Mouse (Mus musculus): Measurements from ENCODE around the gene Krtap26-1. TPM values are rescaled to one million over a fixed set of nuclear protein-coding genes. Genes with fewer than 3 reads are reported as not detected.

The Krtap26-1 gene
- total RNA-seq (2021): not detected
- long read RNA-seq, experiment 1: 0 reads
- long read RNA-seq, experiment 2: 0 reads

DNA sequence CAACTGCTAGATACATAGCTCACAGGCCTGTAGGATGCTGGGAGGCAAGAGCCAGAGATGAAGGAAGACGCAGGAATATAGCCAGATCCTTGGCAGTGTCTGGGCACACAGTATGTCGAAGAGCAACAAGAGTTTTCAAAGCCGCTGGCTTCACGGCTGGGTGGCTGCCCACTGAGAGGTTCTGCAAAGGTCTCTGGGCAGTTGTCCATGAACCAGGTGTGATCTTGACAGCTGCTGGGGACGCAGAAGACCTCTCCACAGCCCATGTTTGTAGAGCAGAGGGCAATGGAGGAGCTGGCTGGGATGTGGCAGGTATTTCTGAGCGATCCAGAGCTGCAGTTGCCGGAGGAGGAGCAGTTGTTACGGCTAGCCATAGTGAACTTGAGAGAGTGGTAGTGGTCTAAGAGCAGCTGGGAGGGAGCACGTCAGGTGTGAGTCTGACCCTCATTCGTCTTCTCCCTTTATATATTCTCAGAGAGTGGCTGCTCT lies at the start of gene Krtap26-1:
Krtap26-1 (minus strand) TSS at position 439 of the 489 bp plus-strand sequence.
- DNase-seq (ENCODE audit: low spot score in 2 of 2): no peak
- Histone ChIP-seq H3K27ac (no peak within 1 kb of the TSS), H3K4me3 (no peak within 1 kb of the TSS)
- no peak for TF ChIP-seq CTCF (conservative IDR thresholded peaks at IDR 0.05)

GRCm38 (mm10) chr16:88696256-88696655 lies 48.7 kb upstream of the Krtap26-1 start:
- Histone ChIP-seq H3K27ac (no peak overlapping the region), H3K4me3 (no peak overlapping the region)
- no peak for DNase-seq (ENCODE audit: low spot score in 2 of 2)
- no peak for TF ChIP-seq CTCF (conservative IDR thresholded peaks at IDR 0.05)

- Histone ChIP-seq H3K4me3 (no peak overlapping the region), H3K27ac (no peak overlapping the region)
- TF ChIP-seq CTCF (conservative IDR thresholded peaks at IDR 0.05): no peak
- peak in 1 of 2 experiments; percentile 1 for DNase-seq (ENCODE audit: low spot score in 2 of 2)
These were observed 33.7 kb upstream of the Krtap26-1 start for GRCm38 (mm10) chr16:88681282-88681681.

- no peak for TF ChIP-seq CTCF (conservative IDR thresholded peaks at IDR 0.05)
- Histone ChIP-seq H3K4me3 (no peak overlapping the region), H3K27ac (no peak overlapping the region)
- DNase-seq (ENCODE audit: low spot score in 2 of 2): no peak
These were observed 31.5 kb upstream of the Krtap26-1 start for GRCm38 (mm10) chr16:88679099-88679498.

GRCm38 (mm10) chr16:88671571-88671970 lies 24.0 kb upstream of the Krtap26-1 start, which contains the start of gene Krtap27-1:
Gene Krtap27-1 (minus strand): TSS chr16:88671671.
- Histone ChIP-seq H3K27ac (no peak within 1 kb of the TSS), H3K4me3 (no peak within 1 kb of the TSS)
- no peak for TF ChIP-seq CTCF (conservative IDR thresholded peaks at IDR 0.05)
- no peak for DNase-seq (ENCODE audit: low spot score in 2 of 2)

- no peak overlapping the region for H3K4me3 ChIP-seq
- TF ChIP-seq CTCF (conservative IDR thresholded peaks at IDR 0.05): peak; percentile 32; the same call in 1 of the 2 replicates
- no peak overlapping the region for H3K27ac ChIP-seq
- DNase-seq (ENCODE audit: low spot score in 2 of 2): no peak
These were observed 9.8 kb upstream of the Krtap26-1 start for GRCm38 (mm10) chr16:88657426-88657825.

DNA sequence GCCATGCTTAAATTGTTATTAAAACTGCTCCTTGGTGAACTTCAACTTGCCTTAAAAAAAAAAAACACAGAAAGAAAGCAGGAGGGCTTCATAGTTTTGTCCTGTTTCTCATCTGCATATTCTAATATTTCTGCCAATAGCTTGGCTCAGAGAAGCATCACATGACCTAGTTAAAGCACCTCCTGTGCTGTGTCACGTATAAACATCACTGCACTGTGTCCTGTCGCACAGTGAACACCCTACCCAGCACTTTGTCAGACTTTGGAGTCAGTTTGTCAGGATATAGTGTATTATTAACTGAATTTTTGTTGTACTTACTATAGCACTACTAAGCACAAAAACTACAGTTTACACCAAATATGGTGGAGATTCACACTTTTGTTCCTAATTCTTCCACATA lies 4.4 kb upstream of the Krtap26-1 start:
- no peak for TF ChIP-seq CTCF (conservative IDR thresholded peaks at IDR 0.05)
- DNase-seq (ENCODE audit: low spot score in 2 of 2): no peak
- no peak overlapping the region for H3K27ac ChIP-seq
- no peak overlapping the region for H3K4me3 ChIP-seq

DNA sequence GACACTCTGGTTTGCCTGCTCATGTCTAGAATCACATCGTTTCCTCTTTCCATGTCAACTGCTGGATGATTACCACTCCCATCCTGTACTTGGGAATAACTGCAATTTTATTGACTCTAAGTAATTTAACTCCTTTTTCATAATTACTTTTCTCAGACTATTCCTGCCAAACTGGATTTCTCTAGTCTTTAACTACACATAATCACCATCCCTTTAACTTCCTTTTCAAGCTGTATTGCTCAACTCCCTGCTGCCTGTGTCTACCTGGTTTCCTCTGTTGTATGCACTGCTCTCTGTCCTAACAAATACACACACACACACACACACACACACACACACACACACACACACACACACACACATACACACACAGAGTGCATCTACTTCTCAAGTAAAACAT lies 3.5 kb upstream of the Krtap26-1 start:
- no peak for DNase-seq (ENCODE audit: low spot score in 2 of 2)
- Histone ChIP-seq H3K27ac (no peak overlapping the region), H3K4me3 (no peak overlapping the region)
- TF ChIP-seq CTCF (conservative IDR thresholded peaks at IDR 0.05): no peak

GRCm38 (mm10) chr16:88646366-88647111 lies 1.1 kb downstream of the Krtap26-1 start:
- TF ChIP-seq CTCF (conservative IDR thresholded peaks at IDR 0.05): no peak
- no peak overlapping the region for H3K4me3 ChIP-seq
- no peak for DNase-seq (ENCODE audit: low spot score in 2 of 2)
- no peak overlapping the region for H3K27ac ChIP-seq

GRCm38 (mm10) chr16:88640053-88640452 lies 7.5 kb downstream of the Krtap26-1 start:
- Histone ChIP-seq H3K27ac (no peak overlapping the region), H3K4me3 (no peak overlapping the region)
- TF ChIP-seq CTCF (conservative IDR thresholded peaks at IDR 0.05): no peak
- no peak for DNase-seq (ENCODE audit: low spot score in 2 of 2)

GRCm38 (mm10) chr16:88635142-88635541 lies 12.5 kb downstream of the Krtap26-1 start:
- no peak overlapping the region for H3K27ac ChIP-seq
- no peak for TF ChIP-seq CTCF (conservative IDR thresholded peaks at IDR 0.05)
- DNase-seq (ENCODE audit: low spot score in 2 of 2): no peak
- H3K4me3 ChIP-seq: no peak overlapping the region

GRCm38 (mm10) chr16:88631474-88631873 lies 16.1 kb downstream of the Krtap26-1 start:
- no peak overlapping the region for H3K27ac ChIP-seq
- TF ChIP-seq CTCF (conservative IDR thresholded peaks at IDR 0.05): no peak

DNA sequence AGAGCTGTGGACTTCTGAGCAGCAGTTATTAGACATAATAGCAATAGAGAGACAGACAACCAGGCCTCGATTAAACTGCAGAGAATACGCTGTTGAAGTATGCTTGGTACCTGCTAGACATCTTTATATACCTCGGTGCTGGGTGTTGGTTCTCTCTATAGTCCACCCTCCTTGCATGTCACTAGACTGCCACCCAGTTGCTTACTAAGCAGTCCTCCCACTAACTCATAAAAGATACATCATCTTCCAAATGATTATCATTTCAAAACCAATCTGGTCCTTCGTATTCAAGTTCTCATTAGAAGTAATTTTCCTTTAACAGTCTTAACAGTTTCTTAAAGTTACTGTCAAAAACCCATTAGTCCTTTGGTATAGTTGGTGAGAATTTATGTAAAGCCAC lies 20.0 kb downstream of the Krtap26-1 start, which contains the start of gene 2310079G19Rik:
2310079G19Rik (minus strand) TSS at position 101 of the 400 bp plus-strand sequence.
- no peak within 1 kb of the TSS for H3K4me3 ChIP-seq
- TF ChIP-seq CTCF (conservative IDR thresholded peaks at IDR 0.05): no peak
- H3K27ac ChIP-seq: no peak within 1 kb of the TSS
- DNase-seq (ENCODE audit: low spot score in 2 of 2): no peak

More at GRCm38 (mm10) chr16:88631474-88631873, 16.1 kb downstream of the Krtap26-1 start:
- no peak for DNase-seq (ENCODE audit: low spot score in 2 of 2)
- H3K4me3 ChIP-seq: no peak overlapping the region

- H3K4me3 ChIP-seq: no peak overlapping the region
- no peak for DNase-seq (ENCODE audit: low spot score in 2 of 2)
- H3K27ac ChIP-seq: no peak overlapping the region
- TF ChIP-seq CTCF (conservative IDR thresholded peaks at IDR 0.05): no peak
These were observed 34.9 kb downstream of the Krtap26-1 start for GRCm38 (mm10) chr16:88612712-88613111.

Data from layer of hippocampus, adult 2 months (tissue).